Mouse (Mus musculus): ENCODE results near the gene Dgki. TPM values are rescaled to one million over a fixed set of nuclear protein-coding genes. Genes with fewer than 3 reads are reported as not detected.

Dgki gene
- total and polyA plus RNA-seq, 3 experiments = 0.04 to 0.18 (median 0.08) TPM

DNA sequence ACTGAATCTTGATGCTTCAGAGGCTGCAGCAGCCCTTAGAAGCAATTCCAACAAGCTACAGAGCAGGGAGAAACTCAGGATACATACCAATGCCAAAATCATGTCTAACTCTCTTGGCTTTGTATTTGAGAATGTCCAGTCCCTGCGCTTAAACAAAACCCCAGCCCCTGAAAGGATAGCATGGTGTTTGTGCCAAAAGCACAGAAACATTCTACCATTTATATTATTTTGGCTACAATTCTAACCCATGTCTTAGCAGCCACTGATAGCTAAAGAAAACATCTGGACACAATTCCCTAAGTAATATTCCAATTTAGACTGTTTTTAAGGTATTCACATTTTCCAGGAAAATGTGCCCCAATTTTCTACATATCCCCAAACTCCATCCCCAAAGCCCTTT lies 269.0 kb downstream of the Dgki start:
- Histone ChIP-seq H3K4me3 (no peak overlapping the region), H3K27me3 (ENCODE audit: control insufficient read depth, insufficient read depth, low read length) (no peaks in the 10 kb centered on the region), H3K9ac (ENCODE audit: low read depth, low read length) (no peak overlapping the region), H3K27ac (no peak overlapping the region), H3K79me2 (replicated peaks; ENCODE audit: control insufficient read depth, insufficient read depth, low read length) (no peaks in the 10 kb centered on the region), H3K4me1 (ENCODE audit: control insufficient read depth, insufficient read depth, low read length) (no peaks in the 10 kb centered on the region), H3K36me3 (ENCODE audit: control insufficient read depth, insufficient read depth, low read length) (no peaks in the 10 kb centered on the region)
- intact Hi-C loops (cut with DNase I) = no loop called here
- no peak for TF ChIP-seq CTCF (IDR thresholded peaks at IDR 0.05)
- no peak for TF ChIP-seq POLR2A (IDR thresholded peaks at IDR 0.05; ENCODE audit: insufficient read depth, low read depth, low read length)
- TF ChIP-seq EP300 (IDR thresholded peaks at IDR 0.05; ENCODE audit: insufficient read depth, low read depth, low read length) = no peak
- 68% methylated on average over 1 of the region's 1 CpGs for WGBS
- DNase-seq = no peak

- no peak for DNase-seq
- no peak for TF ChIP-seq POLR2A (IDR thresholded peaks at IDR 0.05; ENCODE audit: insufficient read depth, low read depth, low read length)
- TF ChIP-seq CTCF (IDR thresholded peaks at IDR 0.05) = no peak
- no peak for TF ChIP-seq EP300 (IDR thresholded peaks at IDR 0.05; ENCODE audit: insufficient read depth, low read depth, low read length)
- Histone ChIP-seq H3K27ac (no peak overlapping the region), H3K4me3 (no peak overlapping the region), H3K27me3 (ENCODE audit: control insufficient read depth, insufficient read depth, low read length) (no peaks in the 10 kb centered on the region), H3K4me1 (ENCODE audit: control insufficient read depth, insufficient read depth, low read length) (no peaks in the 10 kb centered on the region), H3K9ac (ENCODE audit: low read depth, low read length) (no peak overlapping the region), H3K36me3 (ENCODE audit: control insufficient read depth, insufficient read depth, low read length) (no peaks in the 10 kb centered on the region), H3K79me2 (replicated peaks; ENCODE audit: control insufficient read depth, insufficient read depth, low read length) (no peaks in the 10 kb centered on the region)
- WGBS = 76% methylated on average over 2 of the region's 2 CpGs
- intact Hi-C loops (cut with DNase I) = no loop called here
Measured at GRCm38 (mm10) chr6:37030402-37030801, 269.6 kb downstream of the Dgki start.

DNA sequence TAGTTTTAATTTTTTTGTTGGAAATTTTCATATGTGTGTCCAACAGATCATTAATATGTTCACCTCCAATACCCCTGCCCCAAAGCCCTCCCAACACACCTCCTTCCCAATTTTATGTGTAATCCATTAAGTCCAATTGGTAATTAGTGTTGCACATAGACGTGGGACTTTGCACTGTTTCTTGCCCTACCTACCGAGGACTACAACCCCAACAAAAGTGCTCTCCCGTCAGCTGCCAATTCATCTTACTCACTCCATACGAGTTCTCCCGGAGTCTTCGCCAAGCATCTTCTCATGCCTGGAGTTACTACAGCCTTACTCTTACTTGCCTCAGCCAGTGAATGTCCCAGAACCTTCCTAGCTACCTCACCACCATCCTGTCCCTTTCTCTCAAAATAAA lies 271.1 kb downstream of the Dgki start:
- H3K4me1 ChIP-seq (ENCODE audit: control insufficient read depth, insufficient read depth, low read length) = no peaks in the 10 kb centered on the region
- H3K4me3 ChIP-seq = no peak overlapping the region
- TF ChIP-seq POLR2A (IDR thresholded peaks at IDR 0.05; ENCODE audit: insufficient read depth, low read depth, low read length) = no peak
- WGBS = 93% methylated on average over 6 of the region's 6 CpGs
- no peaks in the 10 kb centered on the region for H3K36me3 ChIP-seq (ENCODE audit: control insufficient read depth, insufficient read depth, low read length)
- no peaks in the 10 kb centered on the region for H3K79me2 ChIP-seq (replicated peaks; ENCODE audit: control insufficient read depth, insufficient read depth, low read length)
- no peak overlapping the region for H3K9ac ChIP-seq (ENCODE audit: low read depth, low read length)
- H3K27ac ChIP-seq = no peak overlapping the region
- no peak for DNase-seq
- intact Hi-C loops (cut with DNase I) = no loop called here
- no peaks in the 10 kb centered on the region for H3K27me3 ChIP-seq (ENCODE audit: control insufficient read depth, insufficient read depth, low read length)

GRCm38 (mm10) chr6:37028300-37028699 lies 271.7 kb downstream of the Dgki start:
- no peaks in the 10 kb centered on the region for H3K4me1 ChIP-seq (ENCODE audit: control insufficient read depth, insufficient read depth, low read length)
- DNase-seq = no peak
- H3K27me3 ChIP-seq (ENCODE audit: control insufficient read depth, insufficient read depth, low read length) = no peaks in the 10 kb centered on the region
- intact Hi-C loops (cut with DNase I) = no loop called here
- no peaks in the 10 kb centered on the region for H3K36me3 ChIP-seq (ENCODE audit: control insufficient read depth, insufficient read depth, low read length)
- TF ChIP-seq EP300 (IDR thresholded peaks at IDR 0.05; ENCODE audit: insufficient read depth, low read depth, low read length) = no peak
- 88% methylated on average over 2 of the region's 2 CpGs for WGBS
- no peak overlapping the region for H3K27ac ChIP-seq
- no peak overlapping the region for H3K4me3 ChIP-seq
- no peak overlapping the region for H3K9ac ChIP-seq (ENCODE audit: low read depth, low read length)
- no peaks in the 10 kb centered on the region for H3K79me2 ChIP-seq (replicated peaks; ENCODE audit: control insufficient read depth, insufficient read depth, low read length)

- H3K4me3 ChIP-seq = no peak overlapping the region
- no peaks in the 10 kb centered on the region for H3K4me1 ChIP-seq (ENCODE audit: control insufficient read depth, insufficient read depth, low read length)
- intact Hi-C loops (cut with DNase I) = no loop called here
- 72% methylated on average over 8 of the region's 8 CpGs for WGBS
- H3K27ac ChIP-seq = no peak overlapping the region
- no peaks in the 10 kb centered on the region for H3K27me3 ChIP-seq (ENCODE audit: control insufficient read depth, insufficient read depth, low read length)
- TF ChIP-seq CTCF (IDR thresholded peaks at IDR 0.05) (no peak), POLR2A (IDR thresholded peaks at IDR 0.05; ENCODE audit: insufficient read depth, low read depth, low read length) (no peak), EP300 (IDR thresholded peaks at IDR 0.05; ENCODE audit: insufficient read depth, low read depth, low read length) (no peak)
- H3K9ac ChIP-seq (ENCODE audit: low read depth, low read length) = no peak overlapping the region
- DNase-seq = no peak
- no peaks in the 10 kb centered on the region for H3K36me3 ChIP-seq (ENCODE audit: control insufficient read depth, insufficient read depth, low read length)
- H3K79me2 ChIP-seq (replicated peaks; ENCODE audit: control insufficient read depth, insufficient read depth, low read length) = no peaks in the 10 kb centered on the region
Measured at GRCm38 (mm10) chr6:37026343-37027243, 273.4 kb downstream of the Dgki start.

- no peaks in the 10 kb centered on the region for H3K79me2 ChIP-seq (replicated peaks; ENCODE audit: control insufficient read depth, insufficient read depth, low read length)
- H3K4me3 ChIP-seq = no peak overlapping the region
- H3K27ac ChIP-seq = no peak overlapping the region
- intact Hi-C loops (cut with DNase I) = no loop called here
- no peaks in the 10 kb centered on the region for H3K27me3 ChIP-seq (ENCODE audit: control insufficient read depth, insufficient read depth, low read length)
- no peaks in the 10 kb centered on the region; the same call in 1 of the 2 replicates for H3K4me1 ChIP-seq (ENCODE audit: control insufficient read depth, insufficient read depth, low read length)
- H3K36me3 ChIP-seq (ENCODE audit: control insufficient read depth, insufficient read depth, low read length) = no peaks in the 10 kb centered on the region
- no peak overlapping the region for H3K9ac ChIP-seq (ENCODE audit: low read depth, low read length)
- TF ChIP-seq POLR2A (IDR thresholded peaks at IDR 0.05; ENCODE audit: insufficient read depth, low read depth, low read length) (no peak), CTCF (IDR thresholded peaks at IDR 0.05) (no peak), EP300 (IDR thresholded peaks at IDR 0.05; ENCODE audit: insufficient read depth, low read depth, low read length) (no peak)
- DNase-seq = no peak
Measured at GRCm38 (mm10) chr6:37016046-37016445, 283.9 kb downstream of the Dgki start.
